Mouse (Mus musculus) right cerebral cortex, postnatal 14 days (tissue): ENCODE data around the gene Ptk6.
A peak's percentile ranks its signal among the peaks of the same experiment; 100 is the strongest.

Source experiments
- DNase-seq: peaks from one replicate; pipeline ENCODE4 v3.0.0; 2022

Ptk6 gene

GRCm38 (mm10) chr2:181159091-181159514 lies 43.5 kb downstream of the Ptk6 start:
- DNase-seq, result peak; percentile 76

- DNase-seq, result no peak
These were observed 44.1 kb downstream of the Ptk6 start for GRCm38 (mm10) chr2:181158471-181158870.

- no peak for DNase-seq
These were observed 44.8 kb downstream of the Ptk6 start for GRCm38 (mm10) chr2:181157716-181158302.

GRCm38 (mm10) chr2:181157180-181157579 lies 45.4 kb downstream of the Ptk6 start:
- DNase-seq, result no peak

- DNase-seq, result peak; percentile 86
These were observed 46.1 kb downstream of the Ptk6 start, which contains the start of gene Eef1a2 for GRCm38 (mm10) chr2:181156248-181157121. TSS of gene Eef1a2 (minus strand) at chr2:181157014.

- no peak for DNase-seq
These were observed 46.8 kb downstream of the Ptk6 start for GRCm38 (mm10) chr2:181155801-181156200.

GRCm38 (mm10) chr2:181154831-181155415 lies 47.7 kb downstream of the Ptk6 start:
- no peak for DNase-seq

GRCm38 (mm10) chr2:181154361-181154760 lies 48.2 kb downstream of the Ptk6 start:
- DNase-seq, result no peak

GRCm38 (mm10) chr2:181153837-181154236 lies 48.8 kb downstream of the Ptk6 start:
- no peak for DNase-seq

- no peak for DNase-seq
These were observed 49.5 kb downstream of the Ptk6 start for GRCm38 (mm10) chr2:181153131-181153530.

GRCm38 (mm10) chr2:181152701-181153100 lies 49.9 kb downstream of the Ptk6 start:
- DNase-seq, result no peak

- no peak for DNase-seq
These were observed 52.3 kb downstream of the Ptk6 start for GRCm38 (mm10) chr2:181150281-181150680.

GRCm38 (mm10) chr2:181148318-181148955 lies 54.2 kb downstream of the Ptk6 start:
- no peak for DNase-seq

GRCm38 (mm10) chr2:181147546-181148317 lies 54.9 kb downstream of the Ptk6 start:
- peak; percentile 68 for DNase-seq

GRCm38 (mm10) chr2:181146976-181147545 lies 55.5 kb downstream of the Ptk6 start:
- no peak for DNase-seq

GRCm38 (mm10) chr2:181144675-181145074 lies 57.9 kb downstream of the Ptk6 start:
- DNase-seq, result no peak
